Comparison of ENCODE assay signal across 16 mouse cellular contexts in the genomic region with DNA sequence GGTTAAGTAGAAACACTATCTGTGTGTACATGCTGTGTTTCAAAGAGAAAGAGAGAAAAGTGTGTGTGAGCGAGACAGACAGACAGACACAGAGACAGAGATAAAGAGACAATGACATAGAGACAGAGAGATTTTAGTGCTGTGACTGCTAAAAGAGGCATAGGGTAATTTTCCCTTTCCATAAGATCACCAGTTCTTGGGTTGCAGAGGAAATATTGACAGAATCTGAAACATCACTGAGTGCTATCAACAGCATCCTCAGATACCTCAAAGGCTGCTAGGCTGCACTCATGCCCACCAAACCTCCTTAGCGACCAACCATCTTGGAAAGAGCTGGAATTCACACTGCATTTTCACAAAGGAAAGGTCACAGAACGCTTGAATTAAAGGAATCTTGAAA.
"Had no signal": no experiment of that assay in that cellular context is flagged by ENCODE, and none has a peak within 500 bp of the region (broad histone marks: within the 10 kb centered on the region; RNA-seq: fewer than 3 reads in every experiment).

No protein-coding gene starts in this region.

- DNase-seq: retina, postnatal 1 day; right cerebral cortex, adult 18-20 months; right cerebral cortex, postnatal 14 days; right cerebral cortex, postnatal 25 days; right cerebral cortex, postnatal 4 days; spleen, adult 18-20 months; thymus, adult 18-20 months; thymus, adult 2 months; thymus, postnatal 14 days; thymus, postnatal 25 days; thymus, postnatal 36 days; thymus, postnatal 4 days had no signal

- H3K27ac ChIP-seq: neural tube, embryonic 13.5 days; neural tube, embryonic 15.5 days; stomach, embryonic 15.5 days; stomach, postnatal 0 days had no signal

- H3K27me3 ChIP-seq: neural tube, embryonic 13.5 days; neural tube, embryonic 15.5 days; stomach, embryonic 15.5 days had no signal

- H3K9me3 ChIP-seq: neural tube, embryonic 13.5 days; neural tube, embryonic 15.5 days; stomach, embryonic 15.5 days had no signal

- H3K4me1 ChIP-seq: neural tube, embryonic 13.5 days; neural tube, embryonic 15.5 days; stomach, embryonic 15.5 days had no signal

- H3K4me3 ChIP-seq: neural tube, embryonic 13.5 days; neural tube, embryonic 15.5 days; stomach, embryonic 15.5 days had no signal

- H3K9ac ChIP-seq: neural tube, embryonic 13.5 days; neural tube, embryonic 15.5 days; stomach, embryonic 15.5 days had no signal

- H3K36me3 ChIP-seq: neural tube, embryonic 13.5 days; neural tube, embryonic 15.5 days; stomach, embryonic 15.5 days had no signal

- H3K4me2 ChIP-seq: neural tube, embryonic 13.5 days; neural tube, embryonic 15.5 days; stomach, embryonic 15.5 days had no signal
